Mouse (Mus musculus): ENCODE results near the gene Batf3.
A peak's percentile ranks its signal among the peaks of the same experiment; 100 is the strongest.

The Batf3 gene

GRCm38 (mm10) chr1:191087955-191088354 is 9.7 kb upstream of the Batf3 start:
- DNase-seq = no peak

- DNase-seq = no peak
These were observed 8.3 kb upstream of the Batf3 start for GRCm38 (mm10) chr1:191089355-191089754.

GRCm38 (mm10) chr1:191092050-191092449 is 5.6 kb upstream of the Batf3 start:
- no peak for DNase-seq

DNA sequence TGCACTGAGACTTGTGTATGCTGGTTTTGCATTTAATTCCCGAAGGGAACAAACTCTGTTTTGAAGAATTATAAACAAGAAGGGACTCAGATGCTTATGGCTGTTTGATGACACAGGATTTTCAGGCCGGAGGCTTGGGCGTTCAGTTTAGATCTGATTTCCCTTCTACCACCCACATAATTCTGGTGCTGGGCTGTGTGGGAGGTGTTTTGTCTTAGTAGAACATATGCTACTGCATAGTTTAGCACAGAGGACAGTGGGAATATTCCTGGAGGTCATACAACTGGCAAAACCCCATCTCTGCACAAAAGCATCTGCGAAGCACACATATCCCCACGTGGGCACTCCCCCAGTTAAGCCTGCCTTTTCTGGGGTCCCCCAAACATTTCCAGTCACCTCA is 4.1 kb upstream of the Batf3 start:
- no peak for DNase-seq

DNA sequence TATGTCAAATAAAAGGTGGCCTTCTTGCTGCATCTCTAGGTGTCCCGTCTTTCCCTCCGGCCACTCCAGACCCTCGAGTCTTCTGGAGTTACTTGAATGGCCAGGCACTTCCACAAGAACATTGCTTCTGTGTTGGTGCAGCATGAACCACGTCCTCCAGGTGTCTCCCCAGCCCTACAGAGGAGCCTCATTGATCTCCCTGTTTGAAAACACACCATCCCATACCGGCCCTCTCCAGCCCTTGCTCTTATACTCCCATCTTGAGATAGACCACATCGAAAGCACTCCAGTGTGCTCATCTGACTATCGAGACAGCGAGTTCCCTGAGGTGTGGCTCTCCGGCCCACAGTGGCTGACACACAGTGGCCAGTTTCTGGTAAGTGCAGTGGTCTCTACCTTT is 2.6 kb upstream of the Batf3 start:
- no peak for DNase-seq

GRCm38 (mm10) chr1:191096871-191097681 is 571 bp upstream of the Batf3 start:
- DNase-seq = no peak

GRCm38 (mm10) chr1:191099114-191099513 is 1.5 kb downstream of the Batf3 start:
- DNase-seq = no peak

- no peak for DNase-seq
These were observed 2.2 kb downstream of the Batf3 start for GRCm38 (mm10) chr1:191099772-191100291.

DNA sequence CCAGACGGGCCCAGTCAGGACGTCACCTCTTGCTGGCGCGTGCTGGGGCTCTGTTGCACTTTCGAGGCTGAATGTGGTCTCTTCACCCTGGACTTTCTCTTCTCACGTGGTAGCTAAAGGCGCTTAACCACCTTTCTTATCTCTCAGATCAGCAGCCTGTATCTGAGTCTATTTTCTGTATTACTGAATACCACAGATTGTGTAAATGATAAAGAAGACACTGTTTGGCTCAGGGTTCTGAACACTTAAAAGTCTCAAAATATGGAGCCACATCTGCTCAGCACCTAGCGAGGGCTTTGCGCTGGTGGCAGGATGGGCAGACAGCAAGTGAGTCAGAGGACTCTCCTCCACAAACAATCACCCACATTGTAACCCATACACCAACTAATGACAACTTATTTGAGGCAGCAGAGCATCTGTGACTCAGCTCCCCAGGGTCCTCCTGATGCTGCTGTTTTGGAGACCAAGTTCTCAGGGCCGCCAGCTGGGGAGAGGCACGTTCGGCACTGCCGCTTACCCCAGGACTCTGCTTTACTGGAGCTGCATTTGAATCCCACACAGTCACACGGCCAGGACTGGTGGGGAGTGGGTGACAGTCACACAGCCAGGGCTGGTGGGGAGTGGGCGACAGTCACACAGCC is 5.2 kb downstream of the Batf3 start:
- DNase-seq = no peak

DNA sequence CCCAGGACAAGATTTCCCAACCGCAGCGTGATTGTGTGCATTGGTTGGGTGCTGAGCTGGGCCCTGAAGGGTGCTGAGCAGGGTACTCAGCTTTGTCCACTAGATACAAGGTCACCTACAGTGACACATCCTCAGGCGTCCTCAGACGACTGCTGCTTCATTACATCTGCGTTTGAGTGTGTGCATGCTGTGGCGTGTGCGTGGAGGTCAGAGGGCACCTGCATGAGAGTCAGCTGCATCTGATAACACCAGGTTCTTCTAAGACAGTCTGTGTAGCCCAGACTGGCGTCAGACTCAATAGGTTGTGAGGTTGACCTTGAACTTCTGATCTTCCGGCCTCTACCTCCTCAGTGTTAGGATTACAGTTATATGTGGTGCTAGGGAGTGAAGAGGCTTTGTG is 7.6 kb downstream of the Batf3 start:
- no peak for DNase-seq

DNA sequence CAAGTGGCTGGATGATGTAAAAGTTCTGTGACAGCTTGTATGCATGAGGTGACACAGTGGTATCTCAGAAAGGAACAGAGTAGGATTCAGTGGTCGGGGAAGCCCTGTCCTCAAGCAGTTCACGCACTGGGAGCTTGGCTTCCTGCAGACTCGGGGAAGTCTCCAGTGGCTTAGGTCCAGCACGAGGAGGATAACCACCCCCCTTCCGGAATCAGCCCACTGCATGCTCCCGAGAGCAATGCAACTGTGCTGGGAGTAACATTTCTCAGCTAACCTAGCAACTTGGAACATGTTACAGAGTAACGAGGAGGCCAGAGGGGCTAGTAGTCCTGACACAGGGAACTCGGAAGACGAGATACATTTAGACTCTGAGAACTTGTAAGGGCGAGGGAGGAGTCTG is 9.7 kb downstream of the Batf3 start:
- DNase-seq = no peak

DNA sequence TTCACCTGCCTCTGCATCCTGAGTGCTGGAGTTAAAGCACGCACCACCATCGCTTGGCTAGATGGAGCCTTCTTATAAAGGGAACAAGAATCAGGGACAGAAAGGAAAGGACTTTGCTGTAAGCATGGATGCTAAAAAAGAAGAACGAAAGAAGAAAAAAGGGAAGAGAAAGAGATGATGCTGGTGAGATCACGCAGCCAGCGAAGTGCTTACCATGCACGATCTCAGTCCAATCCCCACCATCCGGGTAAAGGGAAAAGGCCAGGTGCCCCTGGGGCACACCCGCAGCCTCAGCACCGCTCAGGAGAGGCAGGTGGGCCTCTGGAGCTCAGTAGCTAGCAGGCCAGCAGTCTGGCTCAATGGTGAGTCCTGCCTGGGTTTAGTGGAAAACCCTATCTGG is 12.3 kb downstream of the Batf3 start:
- no peak for DNase-seq

DNA sequence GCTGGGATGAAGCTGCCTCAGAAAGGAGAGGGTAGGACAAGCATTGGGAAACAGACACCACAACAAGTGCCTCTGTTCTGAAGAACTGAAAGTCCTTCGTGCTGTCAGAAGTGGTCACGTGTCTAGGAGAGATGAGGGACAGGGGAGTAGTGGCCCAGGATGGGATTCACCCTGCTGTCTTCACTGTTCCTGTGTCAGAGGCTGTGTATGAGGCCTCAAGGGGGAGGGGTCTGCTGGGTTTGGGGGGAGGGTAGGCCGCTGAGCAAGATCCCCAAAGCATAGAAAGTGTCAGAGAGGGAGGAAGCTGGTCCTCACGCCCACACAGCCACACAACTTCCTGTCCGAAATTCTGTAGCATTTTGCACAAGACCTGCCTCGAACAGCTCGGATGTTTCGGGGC is 13.5 kb downstream of the Batf3 start:
- peak; percentile 72 for DNase-seq

- DNase-seq = peak; percentile 36
These were observed 17.2 kb downstream of the Batf3 start for GRCm38 (mm10) chr1:191114868-191115267.

- DNase-seq = peak; percentile 19
These were observed 18.0 kb downstream of the Batf3 start for GRCm38 (mm10) chr1:191115514-191116238.

GRCm38 (mm10) chr1:191122744-191123143 is 25.1 kb downstream of the Batf3 start:
- peak; percentile 68 for DNase-seq

DNA sequence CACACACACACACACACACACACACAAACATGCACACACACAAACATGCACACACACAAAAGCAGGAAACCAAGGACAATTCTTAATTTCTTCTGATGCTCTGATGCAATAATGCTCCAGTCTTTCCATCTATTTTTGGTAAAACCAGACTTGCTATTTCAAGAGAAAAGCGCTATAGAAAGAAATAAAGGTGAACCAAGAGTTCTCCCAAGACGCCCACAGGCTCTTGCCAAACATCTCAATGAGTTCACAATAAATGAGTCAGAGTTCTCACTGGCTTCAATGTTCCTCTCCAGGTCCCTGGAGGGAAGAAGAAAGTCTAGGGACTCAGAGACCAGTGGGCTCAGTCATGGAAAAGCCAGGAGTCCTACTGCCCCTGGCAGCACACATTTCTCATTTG is 26.0 kb downstream of the Batf3 start:
- peak; percentile 67 for DNase-seq

GRCm38 (mm10) chr1:191124288-191124687 is 26.6 kb downstream of the Batf3 start:
- DNase-seq = no peak

DNA sequence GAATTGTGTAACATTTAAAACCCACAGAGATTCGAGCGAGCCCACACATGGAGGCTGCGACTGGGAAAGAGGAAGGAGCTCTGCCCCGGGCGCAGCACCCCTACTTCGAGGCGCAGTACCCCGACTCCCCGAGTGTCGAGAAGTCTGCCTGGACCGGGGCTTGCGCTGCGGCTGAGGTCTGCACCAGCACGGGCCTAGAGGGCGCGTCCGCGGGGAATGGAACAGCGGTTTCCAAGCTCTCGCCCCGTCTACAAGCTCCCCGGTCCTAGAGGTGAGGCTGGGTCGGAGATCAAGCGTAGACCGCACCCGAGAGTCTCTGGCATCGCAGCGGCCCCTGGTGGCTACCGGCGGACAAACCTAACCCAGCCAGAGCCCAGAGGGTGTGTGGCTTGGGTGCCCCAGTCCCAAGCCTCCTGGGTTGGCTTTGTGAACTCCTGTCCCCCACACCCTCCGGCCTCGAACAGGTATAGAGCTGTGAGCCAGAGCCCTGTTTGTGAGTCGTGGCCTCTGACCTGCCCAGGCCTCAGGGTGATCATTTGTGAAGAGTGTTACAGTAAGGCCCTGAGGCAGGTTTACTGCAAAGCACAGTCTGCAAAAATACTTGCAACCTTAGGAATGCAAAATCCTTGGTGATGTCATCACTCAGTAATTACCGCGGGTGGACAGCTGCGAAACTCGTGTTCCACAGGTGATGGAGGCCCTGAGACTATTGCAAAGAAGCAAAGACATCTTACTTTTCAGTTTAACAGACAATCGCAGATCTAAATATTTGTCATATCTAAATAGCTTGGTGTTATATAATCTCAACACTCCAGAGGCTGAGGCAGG is 28.4 kb downstream of the Batf3 start:
- DNase-seq = peak; percentile 75

GRCm38 (mm10) chr1:191131692-191132091 is 34.0 kb downstream of the Batf3 start:
- DNase-seq = no peak

- DNase-seq = no peak
These were observed 34.6 kb downstream of the Batf3 start for GRCm38 (mm10) chr1:191132240-191132639.

DNA sequence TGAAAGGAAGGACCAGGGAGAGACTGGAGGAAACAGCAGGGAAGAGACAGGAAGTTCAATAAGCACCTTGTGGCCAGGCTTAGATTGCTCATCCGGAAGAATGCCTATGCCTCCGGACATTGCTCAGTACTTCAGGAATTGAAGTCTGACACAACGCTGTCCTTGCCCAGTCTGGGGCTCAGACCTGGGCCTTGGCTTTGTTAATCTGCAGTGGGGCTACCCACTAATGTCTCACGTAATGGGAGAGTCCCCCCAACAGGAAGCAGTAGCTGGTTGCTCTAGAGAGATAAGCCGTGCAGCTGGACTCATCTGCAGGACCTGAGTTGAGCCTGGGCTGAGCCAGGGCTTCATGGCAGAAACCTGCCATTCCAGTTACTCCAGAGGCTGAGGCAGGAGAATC is 35.3 kb downstream of the Batf3 start:
- DNase-seq = no peak

DNA sequence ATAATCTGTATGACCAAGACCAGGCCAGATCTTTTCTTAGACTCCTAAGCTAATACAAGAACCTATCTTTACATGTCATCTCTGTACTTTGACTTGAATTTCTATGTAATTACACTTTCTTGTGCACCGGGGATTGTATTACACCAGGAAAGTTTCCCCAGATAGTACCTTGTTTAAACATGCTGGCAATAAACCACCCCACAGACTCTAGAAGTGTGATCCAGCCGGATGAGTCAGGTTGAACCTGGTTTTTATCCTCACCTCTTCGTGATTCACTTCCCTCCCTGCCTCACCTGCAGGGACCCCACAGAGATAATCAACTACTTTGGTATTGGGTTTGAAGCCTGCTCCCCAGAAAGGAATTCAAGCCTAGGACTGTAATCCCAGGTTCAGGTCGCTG is 37.8 kb downstream of the Batf3 start:
- no peak for DNase-seq
